Mouse (Mus musculus): ENCODE results near the gene Olfr382.
"Not testable (repeated sequence)": the region's sequence is repeated elsewhere in the genome, so short reads cannot be mapped to it uniquely, and the experiment has no call there.

Gene Olfr382

GRCm38 (mm10) chr11:73517097-73517496 is at the start of gene Olfr382:
TSS of gene Olfr382 (minus strand) at chr11:73517197.
- no peak for DNase-seq (ENCODE audit: low read depth)

GRCm38 (mm10) chr11:73528971-73529370 is 12.0 kb upstream of the Olfr382 start:
- DNase-seq (ENCODE audit: low read depth) = not testable (repeated sequence)

GRCm38 (mm10) chr11:73491503-73491902 is 25.5 kb downstream of the Olfr382 start, which contains the start of gene Olfr381:
TSS of gene Olfr381 (minus strand) at chr11:73491603.
- DNase-seq (ENCODE audit: low read depth) = no peak
